Mouse (Mus musculus) macrophage (primary cell): ENCODE measurements around the gene Rnase10. TPM values are rescaled to one million over a fixed set of nuclear protein-coding genes. Genes with fewer than 3 reads are reported as not detected.

Experiments
- H3K27ac ChIP-seq: fragments of 350-480 bp; formaldehyde crosslinking; 2 replicates; pipeline ENCODE4 v1.9.0; 2021
- H3K36me3 ChIP-seq: fragments of 350-480 bp; formaldehyde crosslinking; 2 replicates; pipeline ENCODE4 v1.9.0; 2021; ENCODE audit errors: inconsistent target
- H3K4me3 ChIP-seq: fragments of 350-480 bp; formaldehyde crosslinking; 2 replicates; pipeline ENCODE4 v1.9.0; 2021; ENCODE audit errors: inconsistent target
- H3K79me2 ChIP-seq: fragments of 350-480 bp; formaldehyde crosslinking; 2 replicates; pipeline ENCODE4 v1.9.0; 2021; ENCODE audit errors: inconsistent target
- WGBS: methylation state at CpG from one replicate; pipeline ENCODE4 v1.1.7; 2026; ENCODE audit warnings: inconsistent platforms; ENCODE audit not compliant: missing documents; 5-methylcytosine and 5-hydroxymethylcytosine counted together
- polyA plus RNA-seq: library from polyadenylated mRNA; stranded (reverse); fragments of 250-400 nt; gene quantifications from 3 replicates; pipeline ENCODE4 v1.2.4, GENCODE M21; 2018; ENCODE audit warnings: inconsistent platforms

Gene Rnase10
- polyA plus RNA-seq, 1 experiment from 2014 or later: not detected

DNA sequence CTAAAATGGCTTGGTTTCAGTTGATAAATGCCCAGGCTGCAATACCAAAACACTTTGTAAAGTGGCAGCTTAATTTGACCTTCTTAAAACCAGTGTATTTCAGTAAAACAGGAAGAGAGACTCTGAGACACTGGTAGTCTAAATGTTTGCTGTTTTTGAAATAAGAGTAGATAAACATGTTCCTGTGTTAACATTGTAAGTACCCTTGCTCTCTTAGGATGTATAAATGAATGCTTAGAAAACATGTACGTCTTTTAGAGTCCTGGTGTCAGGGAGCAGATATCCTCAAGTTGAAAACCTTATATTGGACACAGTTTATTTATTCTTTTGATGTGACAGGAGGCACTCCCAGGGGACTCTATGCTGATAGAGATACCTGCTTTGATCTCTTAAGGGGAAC is 27.7 kb downstream of the Rnase10 start:
- H3K27ac ChIP-seq: no peak overlapping the region
- WGBS: 100% methylated on average over 1 of the region's 1 CpGs
- H3K79me2 ChIP-seq: no peaks in the 10 kb centered on the region
- H3K36me3 ChIP-seq: no peaks in the 10 kb centered on the region
- H3K4me3 ChIP-seq: no peak overlapping the region

DNA sequence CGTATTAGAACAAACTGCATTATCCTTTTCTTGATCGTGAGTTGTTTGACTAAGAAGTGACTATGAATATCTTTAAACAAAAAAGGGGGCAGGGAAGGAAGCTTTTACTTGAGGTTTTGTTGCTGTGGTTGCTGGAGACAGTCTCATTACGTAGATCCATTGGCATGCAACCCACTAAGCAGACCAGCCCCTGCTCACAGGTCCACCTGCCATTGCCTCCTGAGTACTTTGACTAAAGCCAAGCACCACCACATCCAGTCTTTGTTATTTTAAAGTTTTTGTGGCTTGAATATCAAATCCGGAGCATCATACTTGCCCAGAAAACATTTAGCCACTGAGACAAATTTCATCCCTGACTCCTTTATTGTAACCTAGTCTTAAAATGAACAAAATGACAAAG is 28.7 kb downstream of the Rnase10 start:
- Histone ChIP-seq H3K27ac (no peak overlapping the region), H3K4me3 (no peak overlapping the region), H3K79me2 (no peaks in the 10 kb centered on the region), H3K36me3 (no peaks in the 10 kb centered on the region)
- whole genome bisulfite sequencing: 90% methylated on average over 4 of the region's 4 CpGs

DNA sequence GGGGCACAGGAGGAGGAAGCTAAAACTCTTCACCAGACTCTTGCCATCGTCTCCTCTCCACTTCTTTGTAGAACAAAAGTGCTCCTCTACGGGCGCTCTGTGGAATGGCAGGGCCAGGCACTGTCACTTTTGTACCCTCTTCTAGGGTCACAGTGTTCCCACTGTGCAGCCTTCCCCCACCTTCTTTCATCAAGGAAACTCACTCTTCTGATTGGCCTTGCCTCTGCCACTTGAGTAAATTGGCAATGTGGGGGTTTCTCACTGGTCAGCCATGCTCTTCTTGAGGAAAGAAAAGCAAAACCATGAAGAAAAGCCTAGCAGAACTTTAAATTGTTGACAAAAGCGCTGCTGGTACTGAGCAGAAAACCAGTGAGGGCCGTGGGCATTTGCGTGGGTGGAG is 34.2 kb downstream of the Rnase10 start, which contains the start of gene Rnase9:
Gene Rnase9, minus strand, starts transcription at position 101 of the 400 bp plus-strand sequence.
- no peak within 1 kb of the TSS for H3K4me3 ChIP-seq
- H3K79me2 ChIP-seq: no peaks in the 10 kb centered on the region
- 89% methylated on average over 5 of the region's 6 CpGs for WGBS
- no peak within 1 kb of the TSS for H3K27ac ChIP-seq
- no peaks in the 10 kb centered on the region for H3K36me3 ChIP-seq

DNA sequence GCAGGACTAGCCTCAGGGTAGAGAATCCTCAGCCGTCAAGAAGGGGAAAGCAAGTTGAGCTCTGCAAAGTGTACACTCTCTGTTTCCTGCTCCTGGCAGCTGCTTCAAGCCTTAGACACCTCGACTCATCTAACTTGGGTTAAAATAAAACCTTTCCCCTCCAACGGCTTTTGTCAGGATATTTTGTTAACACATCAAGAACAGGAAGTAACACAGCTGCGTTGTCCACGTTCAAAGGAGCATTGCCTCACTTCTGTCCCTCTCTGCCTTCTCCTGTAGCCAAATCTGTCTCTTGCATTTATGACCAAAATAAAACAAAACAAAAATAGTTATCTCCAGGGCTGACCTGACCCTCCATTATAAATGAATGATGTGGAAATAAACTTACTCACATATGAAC is 40.3 kb downstream of the Rnase10 start:
- Histone ChIP-seq H3K27ac (no peak overlapping the region), H3K36me3 (no peaks in the 10 kb centered on the region), H3K79me2 (no peaks in the 10 kb centered on the region), H3K4me3 (no peak overlapping the region)
- WGBS: 0% methylated on average over 5 of the region's 5 CpGs

DNA sequence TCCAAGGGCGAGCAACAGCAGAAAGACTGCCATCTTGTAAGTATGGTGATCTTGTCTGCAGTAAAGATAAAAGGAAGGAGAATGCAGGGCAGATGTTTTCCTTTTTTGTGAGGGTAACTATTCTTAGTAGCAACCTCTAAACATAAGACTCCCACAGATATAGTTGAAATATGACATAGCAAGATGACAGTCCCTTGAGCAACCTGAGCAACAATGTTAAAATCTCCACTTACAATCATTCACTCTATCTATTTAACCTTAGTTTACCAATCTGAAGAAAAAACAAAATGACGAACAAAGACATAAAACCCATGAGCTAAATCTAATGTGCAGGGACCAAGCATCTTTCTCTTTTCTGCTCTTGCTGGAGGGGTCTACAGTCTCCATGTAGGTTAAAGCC is 42.5 kb downstream of the Rnase10 start, which contains the start of gene Rnase11:
Gene Rnase11, minus strand, starts transcription at position 101 of the 400 bp plus-strand sequence.
- H3K79me2 ChIP-seq: no peaks in the 10 kb centered on the region
- WGBS: 100% methylated on average over 2 of the region's 2 CpGs
- no peaks in the 10 kb centered on the region for H3K36me3 ChIP-seq
- no peak within 1 kb of the TSS for H3K4me3 ChIP-seq
- no peak within 1 kb of the TSS for H3K27ac ChIP-seq

DNA sequence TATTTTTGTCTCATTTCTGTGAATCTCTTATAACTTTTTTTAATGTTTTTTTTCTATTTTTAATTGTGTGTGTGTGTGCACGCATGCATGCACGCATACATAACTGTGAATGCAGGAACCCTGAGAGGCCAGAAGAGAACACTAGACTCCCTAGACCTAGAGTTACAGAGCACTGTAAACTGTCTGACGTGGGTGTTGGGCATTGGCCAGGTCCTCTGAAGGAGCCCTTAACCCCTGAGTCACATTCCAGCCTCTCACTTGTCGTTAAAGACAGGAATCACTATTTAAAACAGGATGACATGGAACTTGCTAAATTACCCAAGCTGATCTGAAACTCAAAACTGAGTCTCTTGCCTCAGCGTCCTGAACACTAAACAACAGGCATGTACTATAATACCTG is 44.4 kb downstream of the Rnase10 start:
- no peaks in the 10 kb centered on the region for H3K79me2 ChIP-seq
- no peak overlapping the region for H3K4me3 ChIP-seq
- WGBS: 74% methylated on average over 5 of the region's 5 CpGs
- no peaks in the 10 kb centered on the region for H3K36me3 ChIP-seq
- H3K27ac ChIP-seq: no peak overlapping the region

DNA sequence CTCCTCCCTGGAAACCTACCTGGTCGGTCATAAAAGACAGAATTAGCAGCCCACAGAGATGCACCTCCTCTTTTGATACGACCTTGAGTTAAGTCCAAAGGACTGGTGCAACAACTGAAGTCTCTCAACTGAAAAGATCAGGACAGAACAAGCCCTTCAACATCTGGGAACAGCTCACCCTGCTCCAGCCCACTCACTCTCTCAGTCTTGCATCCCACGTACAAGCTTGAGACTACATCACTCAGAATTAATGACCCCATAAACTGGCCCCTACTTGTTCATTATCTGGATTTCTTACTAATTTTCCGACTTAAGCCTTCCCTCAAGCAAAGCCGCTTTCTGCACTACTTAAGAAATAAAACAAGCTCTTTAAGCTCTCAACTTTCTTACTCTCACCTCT is 45.6 kb downstream of the Rnase10 start:
- H3K27ac ChIP-seq: no peak overlapping the region
- no peaks in the 10 kb centered on the region for H3K79me2 ChIP-seq
- H3K4me3 ChIP-seq: no peak overlapping the region
- H3K36me3 ChIP-seq: no peaks in the 10 kb centered on the region
- WGBS: 91% methylated on average over 5 of the region's 5 CpGs

DNA sequence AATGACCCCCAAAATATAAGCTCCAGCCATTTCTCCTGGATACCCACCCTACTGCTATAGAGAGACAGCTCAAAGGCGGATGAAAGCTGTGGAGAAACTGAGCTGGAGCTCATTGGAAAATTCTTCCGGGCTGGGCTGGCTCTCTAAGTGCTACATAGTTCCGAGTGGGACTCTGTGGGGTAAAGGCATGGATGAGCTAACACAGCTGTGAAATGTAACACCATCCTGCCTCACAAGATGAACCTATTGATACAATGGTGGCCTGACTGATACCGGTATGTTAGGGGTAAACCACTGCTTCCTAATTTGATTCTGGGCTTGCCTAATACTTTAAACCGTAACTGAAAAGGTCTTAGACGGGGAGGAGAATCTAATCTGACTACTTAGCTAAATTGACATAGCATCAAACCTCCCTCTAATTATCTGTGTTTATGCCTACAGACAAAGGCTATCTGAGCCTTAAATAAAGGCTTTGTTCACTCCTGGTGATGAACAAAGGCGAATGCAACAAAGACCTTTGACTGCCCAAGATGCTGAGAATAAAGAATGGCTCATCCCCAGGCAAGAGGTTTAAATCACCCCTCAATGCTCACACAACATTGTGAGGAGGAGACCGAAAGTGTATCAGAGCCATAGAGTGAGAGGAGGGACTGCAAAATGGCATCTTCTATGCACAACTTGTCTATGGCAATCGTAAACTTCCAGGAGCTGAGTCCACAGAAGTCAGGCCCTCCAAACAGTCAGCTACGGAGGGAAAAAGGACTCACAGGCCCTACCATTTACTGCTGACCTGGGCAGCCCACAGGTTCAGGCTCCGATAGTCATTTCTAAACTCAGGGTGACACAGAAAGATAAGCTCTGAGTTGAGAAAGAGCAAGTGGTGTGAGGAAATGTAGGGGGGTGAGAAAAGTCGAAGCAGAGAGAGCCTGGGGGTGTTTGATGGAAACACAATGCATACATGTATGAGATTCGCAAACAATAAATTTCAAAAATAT is 47.0 kb downstream of the Rnase10 start:
- Histone ChIP-seq H3K79me2 (no peaks in the 10 kb centered on the region), H3K4me3 (no peak overlapping the region)
- WGBS: 82% methylated on average over 13 of the region's 13 CpGs

DNA sequence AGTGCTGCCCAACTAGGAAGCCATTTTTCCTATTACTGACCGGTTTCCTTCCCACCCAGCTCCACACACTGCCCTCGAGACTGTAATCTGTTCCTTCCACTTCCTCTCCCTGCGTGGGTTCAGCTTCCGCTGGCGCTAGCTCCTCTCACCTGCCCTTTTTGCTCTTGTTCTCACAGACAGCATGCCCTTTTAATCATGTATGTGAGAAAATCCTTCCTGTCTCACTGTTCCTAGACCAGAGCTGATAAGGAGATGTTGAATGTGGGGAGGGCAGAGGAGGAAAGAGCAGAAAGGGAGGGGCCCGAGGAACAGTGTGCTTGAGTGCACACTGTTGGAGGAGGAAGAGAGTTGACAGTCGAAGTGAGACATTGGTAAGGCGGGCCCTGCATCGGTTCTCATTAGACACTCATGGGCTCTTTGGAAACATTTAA is 49.9 kb downstream of the Rnase10 start, which contains the start of gene Rnase12:
Gene Rnase12, minus strand, starts transcription at position 261 of the 431 bp plus-strand sequence.
- Histone ChIP-seq H3K4me3 (no peak within 1 kb of the TSS), H3K27ac (no peak within 1 kb of the TSS), H3K36me3 (no peaks in the 10 kb centered on the region), H3K79me2 (no peaks in the 10 kb centered on the region)
- WGBS: 15% methylated on average over 9 of the region's 9 CpGs

More for the DNA sequence above, 47.0 kb downstream of the Rnase10 start:
- Histone ChIP-seq H3K27ac (no peak overlapping the region), H3K36me3 (no peaks in the 10 kb centered on the region)

Other genes with a start within 250 kb of the Rnase10 start
- gene Ttc5, start 222.2 kb upstream of the Rnase10 start, polyA plus RNA-seq: 16.4 to 32.4 TPM (median 31.5 TPM) in 3 replicates
- gene Ccnb1ip1, start 200.0 kb upstream of the Rnase10 start, polyA plus RNA-seq: not detected in 3 replicates
- 34.4 to 55.8 TPM (median 53.8 TPM) in 3 replicates for gene Parp2, start 199.9 kb upstream of the Rnase10 start, polyA plus RNA-seq
- 54.3 to 116 TPM (median 85.4 TPM) in 3 replicates for gene Tep1, start 137.2 kb upstream of the Rnase10 start, polyA plus RNA-seq
- gene Klhl33, start 110.2 kb upstream of the Rnase10 start, polyA plus RNA-seq: 0.10 to 0.34 TPM in 2 of 3 replicates, not detected in the other
- 56.9 to 68.6 TPM (median 67.4 TPM) in 3 replicates for gene Osgep, start 82.9 kb upstream of the Rnase10 start, polyA plus RNA-seq
- 33.4 to 83.1 TPM (median 37.9 TPM) in 3 replicates for gene Apex1, start 82.8 kb upstream of the Rnase10 start, polyA plus RNA-seq
- gene Pip4p1, start 76.9 kb upstream of the Rnase10 start, polyA plus RNA-seq: 52.7 to 128 TPM (median 76.1 TPM) in 3 replicates
- gene Pnp, start 76.7 kb upstream of the Rnase10 start, polyA plus RNA-seq: 39.2 to 329 TPM (median 249 TPM) in 3 replicates
- gene Gm49342, start 63.2 kb upstream of the Rnase10 start, polyA plus RNA-seq: 224 to 377 TPM (median 317 TPM) in 3 replicates
- 0.75 to 1.5 TPM (median 1.2 TPM) in 3 replicates for gene Pnp2, start 51.8 kb upstream of the Rnase10 start, polyA plus RNA-seq
- not detected in 3 replicates for gene Rnase9, start 34.1 kb downstream of the Rnase10 start, polyA plus RNA-seq
- gene Rnase11, start 42.4 kb downstream of the Rnase10 start, polyA plus RNA-seq: not detected in 3 replicates
- gene Rnase12, start 49.9 kb downstream of the Rnase10 start, polyA plus RNA-seq: not detected in 3 replicates
- gene Olfr750, start 66.7 kb downstream of the Rnase10 start, polyA plus RNA-seq: not detected in 3 replicates
- gene Rnase4, start 83.3 kb downstream of the Rnase10 start, polyA plus RNA-seq: 71.8 to 173 TPM (median 117 TPM) in 3 replicates
- 15.6 to 41.8 TPM (median 23.3 TPM) in 3 replicates for gene Ang, start 83.4 kb downstream of the Rnase10 start, polyA plus RNA-seq
- gene Eddm3b, start 106.7 kb downstream of the Rnase10 start, polyA plus RNA-seq: not detected in 3 replicates
- 3.8 to 24.3 TPM (median 17.6 TPM) in 3 replicates for gene Rnase6, start 116.2 kb downstream of the Rnase10 start, polyA plus RNA-seq
- not detected in 3 replicates for gene Rnase1, start 139.0 kb downstream of the Rnase10 start, polyA plus RNA-seq
- gene Rnase2b, start 154.5 kb downstream of the Rnase10 start, polyA plus RNA-seq: not detected in 3 replicates
- gene Ang2, start 191.4 kb downstream of the Rnase10 start, polyA plus RNA-seq: not detected in 3 replicates
- not detected in 3 replicates for gene Ear14, start 195.6 kb downstream of the Rnase10 start, polyA plus RNA-seq
- gene Rnase2a, start 248.4 kb downstream of the Rnase10 start, polyA plus RNA-seq: not detected in 3 replicates